Mouse (Mus musculus): ENCODE data around the gene Erg.

DNA sequence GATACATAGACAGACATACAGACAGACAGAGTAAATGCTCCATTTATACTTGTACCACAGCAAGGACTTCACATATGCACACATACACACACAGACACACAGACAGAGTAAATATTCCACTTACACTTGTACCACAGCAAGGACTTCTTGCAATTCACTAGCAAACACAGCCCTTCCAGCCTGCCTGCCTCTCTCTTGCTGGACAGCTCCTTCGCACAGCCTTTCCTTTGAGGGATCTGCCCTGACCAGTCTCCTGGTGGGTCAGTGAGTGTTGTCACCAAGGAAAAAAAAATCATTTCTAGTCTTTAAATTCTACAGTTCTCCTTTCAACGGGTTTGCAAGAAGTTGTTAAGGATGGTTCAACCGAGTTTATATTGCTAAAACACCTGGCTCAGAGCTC, 92.3 kb downstream of the Erg start:
- TF ChIP-seq CTCF (IDR thresholded peaks at IDR 0.05; ENCODE audit: low read depth, low read length), result no peak
- TF ChIP-seq POLR2A (IDR thresholded peaks at IDR 0.05; ENCODE audit: borderline replicate concordance, low read depth, low read length), result no peak
